Mouse (Mus musculus) cerebellum, adult 9-10 months (tissue): ENCODE results near the gene 1700023F06Rik.

Source experiments
- DNase-seq: peaks from one replicate; pipeline ENCODE4 v3.0.0; 2022

The 1700023F06Rik gene

DNA sequence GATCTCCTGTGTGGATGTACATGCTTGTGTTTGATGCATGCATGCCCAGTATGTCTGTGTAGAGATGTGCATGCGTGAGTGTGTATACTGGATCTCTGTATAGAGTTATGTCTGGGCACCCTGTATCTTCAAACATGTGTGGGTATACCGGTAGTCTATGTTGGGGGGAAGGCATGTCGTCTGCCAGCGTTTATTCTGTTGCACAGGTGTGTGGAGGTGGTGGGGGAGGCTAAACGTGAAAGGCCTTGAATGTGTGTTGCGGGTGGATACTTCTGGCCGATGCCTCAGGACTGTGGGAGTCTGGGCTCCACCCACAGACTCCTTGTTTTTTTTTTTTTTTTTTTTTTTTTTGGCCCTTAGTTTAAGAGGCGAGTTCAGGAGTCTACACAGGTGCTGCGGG is 27.0 kb downstream of the 1700023F06Rik start:
- DNase-seq = no peak

DNA sequence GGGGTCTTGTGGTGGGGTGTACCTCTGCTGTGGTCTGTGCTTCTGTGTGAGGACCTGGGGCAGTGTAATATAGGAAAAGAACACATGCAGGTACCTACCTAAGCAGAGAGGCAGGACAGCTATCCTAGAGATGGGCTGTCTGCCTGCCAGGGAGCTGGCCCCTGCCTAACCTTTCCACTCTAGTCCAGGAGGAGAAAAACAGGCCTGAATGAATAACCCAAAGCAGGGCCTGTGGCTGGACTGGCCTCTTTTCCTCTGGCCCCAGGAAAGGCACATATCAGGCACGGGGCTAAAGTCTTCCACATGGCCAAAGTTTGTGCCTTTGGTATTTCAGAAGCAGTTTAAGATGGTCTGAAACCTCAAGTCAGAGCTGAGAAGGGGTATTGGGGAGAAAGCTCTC is 27.9 kb downstream of the 1700023F06Rik start:
- DNase-seq = no peak

- no peak for DNase-seq
Measured at GRCm38 (mm10) chr11:103178748-103179147, 29.6 kb downstream of the 1700023F06Rik start.

GRCm38 (mm10) chr11:103177815-103178485 is 30.4 kb downstream of the 1700023F06Rik start:
- no peak for DNase-seq

DNA sequence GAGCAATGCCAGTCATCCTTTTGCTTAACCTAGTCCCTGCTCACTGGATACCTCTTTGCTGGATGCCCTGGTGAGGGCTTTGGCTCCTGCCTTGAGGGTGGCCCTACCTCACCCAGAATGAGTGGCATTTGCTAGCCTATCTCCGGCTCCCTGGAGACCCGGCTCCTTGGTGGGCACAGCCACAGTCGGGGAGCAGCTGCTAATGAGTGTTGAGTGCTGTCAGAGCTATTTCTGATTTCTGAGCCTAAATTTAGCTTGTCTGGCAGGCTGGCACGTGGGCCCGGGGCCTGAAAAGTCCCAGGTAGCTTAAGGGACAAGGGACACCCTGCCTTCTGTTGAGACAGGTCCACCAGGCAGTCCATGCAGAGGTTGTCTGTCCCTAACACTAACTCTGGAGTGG is 31.1 kb downstream of the 1700023F06Rik start:
- DNase-seq = no peak

DNA sequence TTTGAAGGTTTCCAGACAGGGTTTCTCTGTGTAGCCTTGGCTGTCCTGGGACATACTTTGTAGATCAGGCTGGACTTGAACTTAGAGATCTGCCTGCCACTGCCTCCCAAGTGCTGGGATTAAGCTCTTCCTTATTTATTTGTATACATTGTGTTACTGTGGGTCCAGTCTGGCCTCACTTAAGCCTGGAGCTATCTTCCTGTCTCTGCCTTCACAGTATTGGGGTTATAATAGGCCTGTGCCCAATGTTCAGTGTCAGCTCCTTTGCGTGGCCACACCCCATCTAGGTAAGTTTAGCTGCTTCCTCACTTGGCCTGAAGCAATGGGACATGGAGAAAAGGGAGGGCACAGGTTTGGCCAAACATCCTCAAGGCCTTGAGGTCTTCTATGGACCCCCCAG is 31.8 kb downstream of the 1700023F06Rik start:
- no peak for DNase-seq

- DNase-seq = no peak
Measured at GRCm38 (mm10) chr11:103175688-103176442, 32.5 kb downstream of the 1700023F06Rik start.

DNA sequence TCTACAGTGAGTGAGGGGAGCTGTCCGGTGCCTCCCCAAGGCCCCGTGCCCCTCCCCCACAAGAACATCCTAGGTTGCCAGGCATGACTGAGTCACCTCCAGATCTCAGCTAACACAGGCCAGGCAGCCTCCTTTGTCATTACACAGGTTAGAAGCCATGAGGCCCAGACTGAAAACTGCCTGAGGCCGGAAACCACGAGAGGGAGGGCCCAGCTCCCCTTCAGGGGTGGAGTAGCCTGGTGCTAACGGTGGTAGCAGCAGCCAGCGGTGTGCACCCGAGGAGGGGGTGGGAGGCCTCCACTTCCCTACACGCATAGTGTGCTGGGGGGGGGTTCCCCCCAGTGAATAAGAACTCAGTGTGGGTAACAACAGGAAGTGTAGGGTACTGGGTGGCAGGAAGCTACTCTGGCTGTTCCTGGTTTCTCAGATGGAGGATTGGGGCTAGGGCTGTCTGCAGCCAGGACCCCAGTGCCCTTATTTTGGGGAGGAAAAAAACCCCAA is 33.4 kb downstream of the 1700023F06Rik start:
- DNase-seq = no peak

- no peak for DNase-seq
Measured at GRCm38 (mm10) chr11:103174411-103174832, 33.9 kb downstream of the 1700023F06Rik start.

DNA sequence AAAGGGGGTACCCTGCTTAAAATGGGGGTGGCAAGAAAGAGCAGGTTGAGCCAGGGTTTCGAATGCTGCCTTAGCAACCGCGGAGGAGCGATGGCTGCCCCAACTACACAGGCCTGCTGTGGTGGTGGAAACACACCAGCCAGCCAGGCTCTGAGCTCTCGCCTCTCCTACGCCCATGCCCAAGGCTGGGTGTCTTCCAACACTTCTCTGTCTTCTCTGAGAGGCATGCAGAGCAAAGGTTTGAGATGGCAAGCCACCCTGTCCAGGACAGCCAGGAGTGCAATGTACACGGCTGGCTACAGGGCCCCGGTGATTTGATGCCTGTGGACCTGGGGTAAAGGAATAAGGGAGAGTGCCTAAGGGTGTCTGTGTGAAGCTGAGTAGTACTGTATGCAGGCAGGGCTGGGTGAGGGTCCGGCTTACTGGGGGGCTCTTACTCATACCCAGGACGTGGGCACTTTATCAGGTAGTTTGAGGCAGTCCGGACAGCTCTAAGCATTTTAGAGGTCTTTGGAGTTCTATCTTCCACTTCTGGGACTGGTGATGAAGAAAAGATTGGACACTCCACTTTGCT is 34.5 kb downstream of the 1700023F06Rik start:
- DNase-seq = no peak

GRCm38 (mm10) chr11:103173041-103173770 is 35.2 kb downstream of the 1700023F06Rik start:
- no peak for DNase-seq

DNA sequence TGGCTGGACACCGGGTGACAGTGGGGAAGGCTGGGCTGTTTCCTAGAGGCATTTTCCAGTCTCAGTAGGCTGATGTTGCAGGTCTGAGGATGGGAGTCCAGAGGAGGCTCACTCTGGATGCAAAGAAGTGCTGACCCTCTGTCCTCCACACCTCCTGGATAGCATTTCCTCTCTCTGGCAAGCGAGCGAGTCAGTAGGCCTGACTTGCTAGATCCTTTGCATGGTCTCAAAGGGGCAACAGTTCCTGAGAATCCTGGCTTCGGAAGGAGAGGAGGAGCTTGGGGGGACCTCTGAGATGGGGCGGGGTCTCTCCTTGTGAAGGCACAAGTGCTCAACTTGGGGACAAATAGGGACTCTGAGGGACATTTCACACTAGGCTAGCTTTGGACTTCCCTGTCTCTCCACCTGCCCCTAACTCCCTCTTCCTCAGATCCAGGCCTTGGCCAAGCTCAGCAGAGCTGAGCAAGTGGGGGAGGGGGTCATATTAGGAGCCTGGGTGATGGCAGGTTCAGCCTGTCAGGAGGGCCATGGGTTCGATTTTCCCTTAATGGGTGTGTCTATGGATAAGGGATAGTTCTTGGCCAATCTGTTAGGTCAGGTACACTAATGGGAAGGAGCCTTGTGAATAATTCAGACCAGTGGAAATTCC is 35.8 kb downstream of the 1700023F06Rik start:
- DNase-seq = no peak

DNA sequence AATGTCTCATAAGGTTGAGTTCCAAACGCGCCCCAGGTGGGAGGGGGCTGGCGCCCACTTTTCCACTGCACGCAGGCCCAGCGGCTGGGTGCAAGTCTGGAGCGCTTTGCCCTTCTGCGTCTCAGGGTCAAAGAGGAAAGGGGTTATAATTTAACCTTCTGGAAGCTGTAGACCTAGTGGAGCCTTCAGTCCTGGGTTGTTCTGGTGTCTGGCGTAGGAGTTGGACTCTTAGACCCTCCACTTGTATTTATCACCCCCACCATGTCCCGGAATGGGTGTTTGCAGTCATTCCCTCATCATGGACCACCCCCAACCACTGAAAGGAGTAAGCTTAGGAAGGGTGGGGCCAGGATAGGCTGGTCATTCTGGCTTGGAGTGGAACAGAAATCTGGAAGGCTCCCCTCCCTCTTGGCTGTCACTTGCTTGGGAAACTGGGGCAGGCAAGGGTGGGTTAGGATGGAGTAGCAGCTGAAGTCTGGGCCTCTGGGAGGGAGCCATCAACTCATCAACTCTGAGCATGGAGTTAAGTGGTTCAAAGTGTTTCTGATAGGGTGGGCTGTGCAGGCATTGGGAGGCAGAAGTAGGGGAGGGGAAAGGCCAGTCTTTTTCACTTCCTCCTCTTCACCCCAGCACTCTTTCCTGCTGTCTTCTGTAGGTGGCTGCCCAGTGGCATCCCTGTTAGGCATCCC is 36.5 kb downstream of the 1700023F06Rik start:
- no peak for DNase-seq

GRCm38 (mm10) chr11:103171286-103171620 is 37.1 kb downstream of the 1700023F06Rik start:
- no peak for DNase-seq

DNA sequence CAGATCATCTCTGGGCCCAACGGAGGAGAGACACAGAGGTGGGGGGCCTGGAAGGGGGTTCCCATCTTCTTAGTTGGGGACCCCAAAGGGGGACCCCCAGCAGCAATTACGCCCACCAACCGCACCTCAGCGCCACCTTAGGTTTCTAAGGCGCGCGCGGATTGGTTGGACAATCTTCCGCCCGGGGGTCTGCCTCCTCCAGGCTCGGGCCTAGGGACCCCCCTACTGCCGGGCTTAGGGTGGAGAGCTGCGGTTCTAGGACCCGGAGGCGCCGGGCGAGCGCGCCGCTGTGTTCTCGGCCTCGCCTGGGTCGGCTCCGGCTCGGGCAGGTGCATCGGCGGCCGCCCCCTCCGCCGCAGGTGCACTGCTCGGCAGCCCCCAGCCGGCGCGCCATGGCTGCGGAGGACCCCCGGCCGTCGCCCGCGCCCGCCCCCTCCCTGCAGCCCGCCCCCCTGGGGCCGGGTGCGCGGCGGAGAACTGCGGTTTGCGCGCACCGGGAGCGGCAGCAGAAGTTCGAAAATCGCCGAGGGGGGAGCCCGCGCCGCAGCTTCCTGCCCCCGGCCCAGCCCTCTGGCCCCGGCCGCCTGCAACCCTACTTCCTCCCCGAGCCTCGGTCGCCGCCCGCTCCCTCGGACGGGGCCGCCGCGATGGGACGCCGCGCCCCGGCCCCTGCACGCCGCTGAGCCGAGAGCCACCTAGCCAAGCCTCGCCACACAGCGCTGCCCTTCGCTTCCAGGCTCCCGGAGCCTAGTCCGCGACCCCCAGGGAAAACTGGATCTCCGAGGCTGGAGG is 37.7 kb downstream of the 1700023F06Rik start, which contains the start of gene Fmnl1:
Fmnl1 (plus strand) TSS at position 614 of the 792 bp plus-strand sequence.
- no peak for DNase-seq

GRCm38 (mm10) chr11:103170111-103170493 is 38.3 kb downstream of the 1700023F06Rik start:
- no peak for DNase-seq

DNA sequence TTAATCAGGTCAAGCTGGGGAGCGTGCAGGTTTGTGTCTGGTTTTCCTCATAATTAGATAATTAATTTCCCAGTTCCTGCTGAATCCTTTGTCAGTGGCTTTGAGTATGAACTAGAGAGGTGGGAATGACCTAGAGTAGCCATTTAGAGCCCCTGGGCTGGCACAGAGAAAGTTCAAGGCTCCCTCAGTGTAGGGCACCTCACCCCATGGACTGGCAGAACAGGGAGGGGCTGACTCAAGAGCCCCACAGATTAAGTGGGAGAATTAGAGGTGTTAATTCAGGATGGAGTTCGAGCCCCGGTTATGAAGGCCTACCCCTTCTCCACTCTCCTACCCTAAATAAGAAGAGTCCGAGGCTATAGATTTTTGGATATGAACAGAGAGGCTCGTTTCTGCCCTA is 38.7 kb downstream of the 1700023F06Rik start:
- no peak for DNase-seq

DNA sequence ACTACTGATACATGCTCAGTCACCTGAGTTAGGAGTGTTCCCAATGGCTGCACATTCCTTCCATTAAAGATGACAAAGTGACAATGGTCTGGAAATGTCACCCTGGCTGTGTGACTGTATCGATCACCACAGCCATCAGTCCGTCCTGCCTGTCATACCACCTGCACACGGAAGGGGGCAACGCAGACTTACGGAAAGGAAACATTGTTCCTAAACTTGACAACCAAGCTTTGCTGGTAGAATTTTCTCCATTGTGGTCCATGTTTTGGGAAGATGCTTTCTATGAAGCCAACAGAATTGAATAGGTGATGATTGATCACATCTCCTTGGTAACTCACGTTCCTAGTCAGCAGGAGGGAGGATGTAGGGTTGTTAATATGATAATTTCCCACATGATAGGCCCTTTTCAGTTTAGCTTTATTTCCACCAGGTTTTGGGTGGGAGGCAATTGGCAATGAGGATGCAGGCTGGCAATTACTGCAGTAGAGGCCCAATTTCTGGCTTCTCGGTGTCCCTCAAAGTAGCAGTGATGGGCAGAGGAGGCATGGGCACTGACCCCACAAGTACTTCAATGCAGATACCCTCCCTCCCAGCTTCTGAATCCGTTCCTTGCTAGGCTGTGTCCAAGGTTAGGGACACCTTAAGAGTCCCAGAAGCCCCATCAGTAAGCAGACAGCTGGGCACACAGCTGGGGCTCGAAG is 39.5 kb downstream of the 1700023F06Rik start:
- peak; percentile 91 for DNase-seq

DNA sequence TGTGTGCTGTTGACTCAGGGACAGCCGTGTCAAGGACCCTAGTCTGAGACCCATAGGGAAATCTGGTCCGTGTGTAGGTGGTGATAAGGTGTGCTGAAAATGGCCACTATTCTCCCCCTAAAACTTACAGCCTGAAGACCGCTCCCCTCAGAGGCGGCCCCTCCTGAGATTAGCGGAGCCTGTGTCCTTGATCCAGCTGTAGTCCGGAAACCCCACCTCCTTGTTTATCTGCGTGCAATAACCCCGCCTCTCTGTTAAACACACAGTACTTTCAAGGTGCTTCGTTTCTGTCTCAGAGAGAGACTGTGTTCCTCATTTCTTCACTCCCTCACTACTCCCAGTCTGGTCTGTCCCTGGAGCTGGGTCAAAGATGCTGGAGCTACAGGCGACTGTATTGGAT is 44.0 kb downstream of the 1700023F06Rik start:
- no peak for DNase-seq

- no peak for DNase-seq
Measured at GRCm38 (mm10) chr11:103162132-103162531, 46.2 kb downstream of the 1700023F06Rik start.

- no peak for DNase-seq
Measured at GRCm38 (mm10) chr11:103161449-103161848, 46.9 kb downstream of the 1700023F06Rik start.
